8 mouse cellular contexts compared by ENCODE assay signal in the genomic region with DNA sequence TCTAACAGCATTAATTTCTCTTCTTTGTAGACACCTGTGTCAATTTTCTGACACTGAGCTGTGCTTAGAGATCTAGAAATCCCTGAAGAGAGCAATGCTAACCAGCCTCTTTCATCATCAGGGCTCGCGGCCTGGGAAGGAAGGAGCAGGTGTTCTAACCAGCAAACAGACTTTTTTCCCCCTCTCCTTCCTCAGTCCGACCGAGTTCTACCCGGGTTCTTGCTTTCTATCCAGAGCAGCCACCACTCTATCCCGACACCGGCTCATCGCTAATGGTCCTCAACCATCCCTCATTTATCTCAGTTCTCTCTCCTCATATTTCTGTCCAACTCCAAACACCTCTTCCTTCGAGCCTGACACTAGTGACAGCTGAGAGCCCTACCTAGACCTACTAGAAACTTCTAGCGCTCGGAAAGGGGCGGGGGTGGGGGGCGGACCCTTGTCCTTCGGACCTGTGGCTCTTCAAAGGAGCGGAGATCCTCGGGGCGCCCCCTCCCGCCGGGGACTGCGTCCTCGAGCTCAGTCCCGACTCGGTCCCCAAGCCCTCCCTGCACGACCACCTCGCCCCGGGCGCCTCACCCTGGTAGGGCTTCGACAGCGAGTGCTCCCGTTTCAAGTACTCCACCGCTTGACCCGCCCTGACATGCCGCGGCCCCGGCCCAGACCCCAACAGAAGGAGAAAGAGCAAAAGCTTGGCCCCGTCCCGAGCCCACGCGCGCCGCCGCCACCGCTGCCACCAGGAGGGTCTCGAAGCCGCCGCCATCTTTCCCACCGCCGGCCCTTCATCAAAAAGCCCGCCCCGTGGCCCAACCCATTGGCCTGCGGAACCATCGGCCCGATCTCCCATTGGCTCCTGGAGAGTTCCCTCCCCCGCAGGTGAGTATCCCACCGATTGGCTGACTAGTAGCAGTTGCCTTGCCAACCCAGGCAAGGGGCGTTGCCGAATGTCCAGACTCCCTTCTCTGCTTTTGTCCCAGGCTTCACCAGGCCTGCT. TPM values are rescaled to one million over a fixed set of nuclear protein-coding genes. Genes with fewer than 3 reads are reported as not detected.
A peak's percentile ranks its signal among the peaks of the same experiment; 100 is the strongest.
DNase-seq lines count a peak whose midpoint lies in the region; ATAC-seq and TF ChIP-seq lines count a peak whose summit lies in the region.

A gene (minus strand): TSS at position 801 of the 994 bp plus-strand sequence.

- DNase-seq in ZHBTc4 (ENCODE audit: low read depth, low spot score): peak; percentile 98
- peak; percentile 98 for DNase-seq in gastrocnemius, adult 2 months
- peak; percentile 98 for DNase-seq in hindbrain, postnatal 0 days (ENCODE audit: low spot score)
- DNase-seq in left cerebral cortex, adult 2 months (ENCODE audit: extremely low spot score in 1 of 2, low spot score in 2 of 2): peak; percentile 94 to 96
- peak; percentile 99 for DNase-seq in right cerebral cortex, adult 2 months (ENCODE audit: low spot score in 2 of 2)
- DNase-seq in urinary bladder, postnatal 14 days (ENCODE audit: low spot score): peak; percentile 97

- peak within 1 kb of the TSS; percentile 74 for H3K4me3 ChIP-seq in gastrocnemius, adult 2 months
- peak within 1 kb of the TSS; percentile 90 for H3K4me3 ChIP-seq in hindbrain, postnatal 0 days (ENCODE audit: low read length)
- peak within 1 kb of the TSS; percentile 86 for H3K4me3 ChIP-seq in left cerebral cortex, adult 2 months

- intact Hi-C loops in gastrocnemius, adult 2 months (cut with DNase I): loop anchor here (2.0 kb wide), 1 partner anchor 52 kb away; no protein-coding TSS in a partner anchor
- intact Hi-C loops in left cerebral cortex, adult 2 months (cut with DNase I): loop anchor here (1.0 kb wide), 1 partner anchor 27 kb away; a partner anchor contains a TSS

- H3K36me3 ChIP-seq in hindbrain, postnatal 0 days (ENCODE audit: insufficient read depth, low read length): no peaks in the 10 kb centered on the region

- no peaks in the 10 kb centered on the region for H3K9me3 ChIP-seq in hindbrain, postnatal 0 days (ENCODE audit: low read length)

- under 1% methylated on average over 57 of the region's 57 CpGs for WGBS in hindbrain, postnatal 0 days

- peak; percentile 100 for ATAC-seq in common myeloid progenitor, adult 5-6 weeks (replicated peaks; ENCODE audit: low read depth, poor library complexity, severe bottlenecking)
- ATAC-seq in hindbrain, postnatal 0 days: peak; percentile 100
- ATAC-seq in megakaryocyte, adult 5-6 weeks (ENCODE audit: poor library complexity, severe bottlenecking): peak; percentile 97

- peak within 1 kb of the TSS; percentile 71 for H3K4me2 ChIP-seq in hindbrain, postnatal 0 days (ENCODE audit: low read depth, low read length)

- H3K27me3 ChIP-seq in hindbrain, postnatal 0 days (ENCODE audit: insufficient read depth, low read length): no peaks in the 10 kb centered on the region

- TF ChIP-seq CTCF in gastrocnemius, adult 2 months (IDR thresholded peaks at IDR 0.05): peak; percentile 18; the same call in 1 of the 2 replicates
- TF ChIP-seq CTCF in hindbrain, postnatal 0 days (IDR thresholded peaks at IDR 0.05; ENCODE audit: low read depth): no peak
- TF ChIP-seq CTCF in left cerebral cortex, adult 2 months (IDR thresholded peaks at IDR 0.05): no peak; the same call in 1 of the 2 replicates

- peak within 1 kb of the TSS; percentile 68 for H3K9ac ChIP-seq in hindbrain, postnatal 0 days (replicated peaks; ENCODE audit: low read length)

- H3K27ac ChIP-seq in gastrocnemius, adult 2 months: peak within 1 kb of the TSS; percentile 84
- peak within 1 kb of the TSS; percentile 79 for H3K27ac ChIP-seq in hindbrain, postnatal 0 days
- peak within 1 kb of the TSS; percentile 69 for H3K27ac ChIP-seq in left cerebral cortex, adult 2 months

- H3K4me1 ChIP-seq in hindbrain, postnatal 0 days (ENCODE audit: insufficient read depth, low read length): 0 out of 2 replicates have a peak, but pooled peaks cover 3% of the 10 kb centered on the region

RNA-seq across cellular contexts. Expression of the gene that starts here (rescaled TPM):
- total RNA-seq in common myeloid progenitor, adult 5-6 weeks (2017): 6.2 and 7.3 TPM in 2 replicates
- 10 to 100 TPM; 16.4 to 26.7 TPM for total RNA-seq in gastrocnemius, adult 2 months (2021)
- 20.4 and 21.6 TPM in 2 replicates for total RNA-seq in hindbrain, postnatal 0 days (2014; rRNA removed)
- polyA plus RNA-seq in hindbrain, postnatal 0 days (2015; fragmentation: Nextera tagmentation; extraction: Ambion mirVana): 42.6 and 45.5 TPM in 2 replicates
- total RNA-seq in left cerebral cortex, adult 2 months (2021): 10 to 100 TPM; 43.5 to 51.0 TPM
- 23.9 and 25.4 TPM in 2 replicates for total RNA-seq in megakaryocyte, adult 5-6 weeks (2015)
- 14.4 and 15.8 TPM in 2 replicates for total RNA-seq in megakaryocyte, adult 5-6 weeks (2017)

Comparison
In these comparisons a context has a peak if more than half of its experiments do, and no peak if none do; other contexts are left out.
1. Peak in every context shown above with its lines: DNase-seq, ATAC-seq, H3K4me3 ChIP-seq and H3K27ac ChIP-seq.